Mouse (Mus musculus) spleen, postnatal 4 days (tissue): ENCODE data around the gene Cryba1.
A peak's percentile ranks its signal among the peaks of the same experiment; 100 is the strongest.

Experiments
- DNase-seq, 2 experiments: peaks; one replicate each; pipeline ENCODE4 v3.0.0; 2022; ENCODE audit warnings: low spot score in 2 of 2

Cryba1 gene

GRCm38 (mm10) chr11:77719055-77719454 is 6.0 kb downstream of the Cryba1 start:
- no peak for DNase-seq

- no peak for DNase-seq
Measured at GRCm38 (mm10) chr11:77713736-77714135, 11.3 kb downstream of the Cryba1 start.

- no peak for DNase-seq
Measured at GRCm38 (mm10) chr11:77709039-77709438, 16.0 kb downstream of the Cryba1 start.

- DNase-seq = no peak
Measured at GRCm38 (mm10) chr11:77705920-77706319, 19.2 kb downstream of the Cryba1 start.

GRCm38 (mm10) chr11:77697232-77697631 is 27.9 kb downstream of the Cryba1 start:
- no peak for DNase-seq

- no peak for DNase-seq
Measured at GRCm38 (mm10) chr11:77693026-77693425, 32.1 kb downstream of the Cryba1 start.

- peak; percentile 40 to 78 for DNase-seq
Measured at GRCm38 (mm10) chr11:77687541-77688131, 37.4 kb downstream of the Cryba1 start.

GRCm38 (mm10) chr11:77686841-77687540 is 38.1 kb downstream of the Cryba1 start:
- peak; percentile 66 to 86 for DNase-seq

- peak; percentile 48 to 81 for DNase-seq
Measured at GRCm38 (mm10) chr11:77686346-77686840, 38.7 kb downstream of the Cryba1 start.

- peak; percentile 99 for DNase-seq
Measured at GRCm38 (mm10) chr11:77685383-77686265, 39.5 kb downstream of the Cryba1 start, which contains the start of gene Nufip2. Gene Nufip2, plus strand, starts transcription at chr11:77686155.

GRCm38 (mm10) chr11:77684896-77685295 is 40.2 kb downstream of the Cryba1 start:
- no peak for DNase-seq

- no peak for DNase-seq
Measured at GRCm38 (mm10) chr11:77680018-77680417, 45.1 kb downstream of the Cryba1 start.

GRCm38 (mm10) chr11:77673428-77673991 is 51.6 kb downstream of the Cryba1 start:
- no peak for DNase-seq

- no peak for DNase-seq
Measured at GRCm38 (mm10) chr11:77672746-77673145, 52.3 kb downstream of the Cryba1 start.
